Mouse (Mus musculus) MEL (cell line): ENCODE measurements around the gene Crxos. TPM values are rescaled to one million over a fixed set of nuclear protein-coding genes. Genes with fewer than 3 reads are reported as not detected.

Experiments
- DNase-seq: peaks from one replicate; pipeline ENCODE4 v3.0.0; 2011; ENCODE audit warnings: low read depth, low spot score
- H3K27ac ChIP-seq: 2 replicates; pipeline ENCODE4 v1.5.1; 2012; ENCODE audit warnings: low read depth, mild to moderate bottlenecking, control low read depth, low read length, moderate library complexity; ENCODE audit not compliant: control insufficient read depth
- H3K27me3 ChIP-seq, 2 experiments: fragments of 150-350 bp in 1 of 2; sonication (generic) in 1 of 2; 2 replicates each; pipeline ENCODE4 v1.6.1; 2012; ENCODE audit warnings: low read length in 2 of 2, mild to moderate bottlenecking in 2 of 2, improper control_type of control experiment in 1 of 2, moderate library complexity in 1 of 2; ENCODE audit not compliant: insufficient read depth in 2 of 2, control insufficient read depth in 1 of 2
- H3K36me3 ChIP-seq, 2 experiments: 2 replicates each; pipeline ENCODE4 v1.6.1; 2012 to 2014; ENCODE audit warnings: low read length in 2 of 2, improper control_type of control experiment in 1 of 2, inconsistent platforms in 1 of 2, mild to moderate bottlenecking in 1 of 2; ENCODE audit not compliant: insufficient read depth in 2 of 2, control insufficient read depth in 1 of 2
- H3K4me1 ChIP-seq, 2 experiments: fragments of 150-350 bp in 1 of 2; sonication (generic) in 1 of 2; 2 replicates each; pipeline ENCODE4 v1.6.1; 2012; ENCODE audit warnings: low read length in 2 of 2, improper control_type of control experiment in 1 of 2, mild to moderate bottlenecking in 1 of 2; ENCODE audit not compliant: insufficient read depth in 2 of 2, control insufficient read depth in 1 of 2
- H3K4me3 ChIP-seq, 2 experiments: fragments of 150-350 bp in 1 of 2; sonication (generic) in 1 of 2; 2 replicates each; pipeline ENCODE4 v1.5.1; 2012; ENCODE audit warnings: low read depth in 2 of 2, low read length in 2 of 2, mild to moderate bottlenecking in 2 of 2, moderate library complexity in 2 of 2, control low read depth in 1 of 2, improper control_type of control experiment in 1 of 2; ENCODE audit not compliant: control insufficient read depth in 1 of 2, insufficient read depth in 1 of 2
- H3K79me2 ChIP-seq: 2 replicates; pipeline ENCODE4 v1.6.1; 2012; ENCODE audit warnings: mild to moderate bottlenecking, low read length, moderate library complexity; ENCODE audit not compliant: control insufficient read depth, poor library complexity, insufficient read depth
- H3K9ac ChIP-seq: 2 replicates; pipeline ENCODE4 v1.6.1; 2012; ENCODE audit warnings: low read depth, mild to moderate bottlenecking, control low read depth, low read length, moderate library complexity; ENCODE audit not compliant: control insufficient read depth, poor library complexity, severe bottlenecking
- H3K9me3 ChIP-seq: fragments of 150-350 bp; sonication (generic); replicated peaks from 2 replicates; pipeline ENCODE4 v1.6.1; 2012; ENCODE audit warnings: mild to moderate bottlenecking, low read length, improper control_type of control experiment, moderate library complexity; ENCODE audit not compliant: insufficient read depth
- CHD1 ChIP-seq: IDR thresholded peaks from 2 replicates; pipeline ENCODE4 v1.6.1; 2012; ENCODE audit warnings: low read depth, mild to moderate bottlenecking, inconsistent platforms, low read length, improper control_type of control experiment
- CHD2 ChIP-seq: IDR thresholded peaks from 2 replicates; pipeline ENCODE4 v1.6.1; 2011; ENCODE audit warnings: low read length, improper control_type of control experiment
- EP300 ChIP-seq, 2 experiments: IDR thresholded peaks; 2 replicates each; pipeline ENCODE4 v1.6.1; 2011; ENCODE audit warnings: improper control_type of control experiment in 2 of 2, low read length in 2 of 2, low read depth in 1 of 2, mild to moderate bottlenecking in 1 of 2
- JUND ChIP-seq: IDR thresholded peaks from 2 replicates; pipeline ENCODE4 v1.6.1; 2011; ENCODE audit warnings: low read depth, mild to moderate bottlenecking, improper control_type of control experiment, low read length
- KAT2A ChIP-seq: conservative IDR thresholded peaks from 2 replicates; pipeline ENCODE4 v1.6.1; 2012; ENCODE audit warnings: low read depth, low read length, improper control_type of control experiment, inconsistent platforms
- MAFK ChIP-seq: IDR thresholded peaks from 2 replicates; pipeline ENCODE4 v1.6.1; 2011; ENCODE audit warnings: low read depth, mild to moderate bottlenecking, low read length, improper control_type of control experiment, borderline replicate concordance
- NRF1 ChIP-seq: IDR thresholded peaks from 2 replicates; pipeline ENCODE4 v1.6.1; 2014; ENCODE audit warnings: low read depth, mild to moderate bottlenecking, inconsistent platforms, low read length, improper control_type of control experiment, moderate library complexity; ENCODE audit not compliant: poor library complexity, insufficient read depth, severe bottlenecking
- POLR2A ChIP-seq, 2 experiments: IDR thresholded peaks; 2 replicates each; pipeline ENCODE4 v1.6.1; 2011 to 2012; ENCODE audit warnings: low read length in 2 of 2, mild to moderate bottlenecking in 2 of 2, control low read depth in 1 of 2, improper control_type of control experiment in 1 of 2, low read depth in 1 of 2, moderate library complexity in 1 of 2; ENCODE audit not compliant: control insufficient read depth in 1 of 2, insufficient read depth in 1 of 2, poor library complexity in 1 of 2
- RCOR1 ChIP-seq: IDR thresholded peaks from 2 replicates; pipeline ENCODE4 v1.6.1; 2012; ENCODE audit warnings: low read depth, mild to moderate bottlenecking, inconsistent platforms, low read length, improper control_type of control experiment
- SMC3 ChIP-seq: IDR thresholded peaks from 2 replicates; pipeline ENCODE4 v1.6.1; 2011; ENCODE audit warnings: low read depth, low read length, improper control_type of control experiment
- TAL1 ChIP-seq: IDR thresholded peaks from 2 replicates; pipeline ENCODE4 v1.6.1; 2012; ENCODE audit warnings: mild to moderate bottlenecking, inconsistent platforms, low read length, moderate library complexity, mixed read lengths
- TCF12 ChIP-seq: IDR thresholded peaks from 2 replicates; pipeline ENCODE4 v1.6.1; 2014; ENCODE audit warnings: low read depth, mild to moderate bottlenecking, inconsistent platforms, low read length, improper control_type of control experiment, moderate library complexity
- UBTF ChIP-seq: IDR thresholded peaks from 2 replicates; pipeline ENCODE4 v1.6.1; 2012; ENCODE audit warnings: low read depth, mild to moderate bottlenecking, inconsistent platforms, low read length, improper control_type of control experiment, moderate library complexity, borderline replicate concordance; ENCODE audit not compliant: insufficient read depth
- USF2 ChIP-seq, 2 experiments: IDR thresholded peaks; 2 replicates each; pipeline ENCODE4 v1.6.1; 2011 to 2012; ENCODE audit warnings: improper control_type of control experiment in 2 of 2, low read length in 2 of 2, borderline replicate concordance in 1 of 2, inconsistent platforms in 1 of 2, low read depth in 1 of 2, mild to moderate bottlenecking in 1 of 2; ENCODE audit not compliant: insufficient read depth in 1 of 2
- ZC3H11A ChIP-seq: IDR thresholded peaks from 2 replicates; pipeline ENCODE4 v1.6.1; 2012; ENCODE audit warnings: low read depth, mild to moderate bottlenecking, inconsistent platforms, low read length, improper control_type of control experiment
- ZNF384 ChIP-seq: IDR thresholded peaks from 2 replicates; pipeline ENCODE4 v1.6.1; 2012; ENCODE audit warnings: low read depth, mild to moderate bottlenecking, inconsistent platforms, low read length, improper control_type of control experiment
- polyA plus RNA-seq, 2 experiments: library from polyadenylated mRNA; stranded (reverse) in 1 of 2; unstranded in 1 of 2; fragments of >175 nt in 1 of 2; fragments of >200 nt in 1 of 2; gene quantifications; 2 replicates each; pipeline versions ENCODE4 v1.2.1 to v1.2.4; 2012; ENCODE audit warnings: low replicate concordance in 2 of 2, low read depth in 1 of 2; ENCODE audit not compliant: insufficient read length in 2 of 2, insufficient read depth in 1 of 2, missing spikeins in 1 of 2
- total RNA-seq: library from RNA; depleted of rRNA; stranded (reverse); fragments of 300-350 nt; gene quantifications from 2 replicates; pipeline ENCODE4 v1.2.3, GENCODE M21; 2012

Crxos gene
- total and polyA plus RNA-seq, 3 experiments: 0.10 TPM; not detected in 2

DNA sequence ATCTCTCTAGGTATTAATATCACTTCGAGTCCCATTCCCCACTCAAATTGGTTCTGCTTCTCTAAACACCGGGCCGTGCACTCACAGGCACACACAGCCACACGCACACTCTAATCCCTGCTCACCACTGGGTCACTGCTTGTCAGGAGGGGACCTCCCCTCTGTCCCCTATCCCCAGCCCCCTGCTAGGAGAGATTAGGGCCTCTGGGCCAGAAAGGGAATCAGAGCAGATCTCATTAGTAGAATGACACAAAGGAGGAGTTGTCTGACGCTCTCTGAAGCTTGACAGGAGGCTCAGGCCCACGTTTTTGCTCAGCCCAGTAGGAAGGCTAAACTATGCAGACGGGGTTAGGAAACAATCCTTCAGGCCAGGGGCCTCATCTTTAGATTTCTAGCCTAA lies 1.0 kb upstream of the Crxos start:
- Histone ChIP-seq H3K4me1 (peaks cover 0 to 11% of the 10 kb centered on the region in 2 experiments; a peak in 3 of 4 replicates), H3K9me3 (no peaks in the 10 kb centered on the region), H3K27ac (no peak overlapping the region), H3K9ac (no peak overlapping the region), H3K36me3 (peaks cover 0 to 6% of the 10 kb centered on the region in 2 experiments; a peak in 1 of 4 replicates), H3K79me2 (no peaks in the 10 kb centered on the region), H3K27me3 (no peaks in the 10 kb centered on the region), H3K4me3 (no peak overlapping the region)
- no peak for DNase-seq
- TF ChIP-seq CHD1 (no peak), ZNF384 (no peak), RCOR1 (no peak), CHD2 (no peak), KAT2A (no peak), UBTF (no peak), TAL1 (no peak), POLR2A (IDR thresholded peaks at IDR 0.05; ENCODE audit: control insufficient read depth in 1 of 2, insufficient read depth in 1 of 2, low read depth in 1 of 2, low read length in 2 of 2, poor library complexity in 1 of 2) (no peak)

DNA sequence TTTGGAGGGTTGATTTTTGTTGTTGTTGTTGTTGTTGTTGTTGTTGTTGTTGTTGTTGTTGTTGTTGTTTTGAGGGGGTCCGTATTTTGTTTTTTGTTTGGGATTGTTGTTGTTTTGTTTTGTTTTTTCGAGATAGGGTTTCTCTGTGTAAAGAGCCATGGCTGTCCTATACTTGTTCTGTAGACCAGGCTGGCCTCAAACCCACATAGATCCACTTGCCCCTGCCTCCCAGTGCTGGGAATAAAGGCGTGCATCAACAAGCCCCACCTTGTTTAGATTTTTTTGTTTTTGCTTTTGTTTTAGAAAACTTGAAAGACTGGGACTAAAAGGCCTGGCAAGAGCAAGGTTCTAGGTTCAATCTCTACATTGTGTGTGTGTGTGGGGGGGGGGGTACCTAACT lies 586 bp upstream of the Crxos start:
- Histone ChIP-seq H3K79me2 (no peaks in the 10 kb centered on the region), H3K9me3 (no peaks in the 10 kb centered on the region), H3K36me3 (peaks cover 0 to 6% of the 10 kb centered on the region in 2 experiments; a peak in 1 of 4 replicates), H3K9ac (no peak overlapping the region), H3K4me3 (no peak overlapping the region), H3K27me3 (no peaks in the 10 kb centered on the region), H3K27ac (no peak overlapping the region), H3K4me1 (peaks cover 0 to 11% of the 10 kb centered on the region in 2 experiments; a peak in 3 of 4 replicates)
- DNase-seq: no peak
- no peak for TF ChIP-seq USF2 (IDR thresholded peaks at IDR 0.05; ENCODE audit: borderline replicate concordance in 1 of 2, insufficient read depth in 1 of 2, low read depth in 1 of 2, low read length in 2 of 2)
- no peak for TF ChIP-seq SMC3
- no peak for TF ChIP-seq MAFK
- no peak for TF ChIP-seq TCF12
- TF ChIP-seq CHD1: no peak
- TF ChIP-seq NRF1: no peak
- TF ChIP-seq JUND: no peak
- no peak for TF ChIP-seq EP300 (IDR thresholded peaks at IDR 0.05; ENCODE audit: low read depth in 1 of 2, low read length in 2 of 2)
- no peak for TF ChIP-seq ZC3H11A
